Mouse (Mus musculus) urinary bladder, adult 18-20 months (tissue): ENCODE results near the gene Clmn.
"Not testable (repeated sequence)": the region's sequence is repeated elsewhere in the genome, so short reads cannot be mapped to it uniquely, and the experiment has no call there.

Experiments
- DNase-seq, 2 experiments: peaks; one replicate each; pipeline ENCODE4 v3.0.0; 2022; ENCODE audit warnings: low spot score in 2 of 2, mixed read lengths in 2 of 2

The Clmn gene

DNA sequence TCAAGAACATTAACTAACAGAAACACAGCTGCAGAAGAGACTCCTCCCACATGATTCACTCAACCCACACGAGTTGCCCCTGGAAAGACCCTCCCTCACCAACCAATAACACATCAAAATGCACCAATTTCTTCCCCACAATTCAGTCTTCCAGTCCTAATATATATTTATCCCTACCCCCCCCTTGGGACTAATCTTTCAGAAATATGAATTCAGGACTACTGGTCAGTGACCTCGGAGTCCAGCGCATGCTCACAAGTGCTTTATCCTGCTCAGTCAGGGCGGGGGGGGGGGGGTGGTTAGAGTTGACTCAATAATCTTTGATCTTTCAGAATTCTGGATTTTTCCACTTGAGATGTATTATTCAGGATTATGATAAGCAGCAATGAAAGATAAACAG lies 111.2 kb downstream of the Clmn start:
- no peak for DNase-seq

DNA sequence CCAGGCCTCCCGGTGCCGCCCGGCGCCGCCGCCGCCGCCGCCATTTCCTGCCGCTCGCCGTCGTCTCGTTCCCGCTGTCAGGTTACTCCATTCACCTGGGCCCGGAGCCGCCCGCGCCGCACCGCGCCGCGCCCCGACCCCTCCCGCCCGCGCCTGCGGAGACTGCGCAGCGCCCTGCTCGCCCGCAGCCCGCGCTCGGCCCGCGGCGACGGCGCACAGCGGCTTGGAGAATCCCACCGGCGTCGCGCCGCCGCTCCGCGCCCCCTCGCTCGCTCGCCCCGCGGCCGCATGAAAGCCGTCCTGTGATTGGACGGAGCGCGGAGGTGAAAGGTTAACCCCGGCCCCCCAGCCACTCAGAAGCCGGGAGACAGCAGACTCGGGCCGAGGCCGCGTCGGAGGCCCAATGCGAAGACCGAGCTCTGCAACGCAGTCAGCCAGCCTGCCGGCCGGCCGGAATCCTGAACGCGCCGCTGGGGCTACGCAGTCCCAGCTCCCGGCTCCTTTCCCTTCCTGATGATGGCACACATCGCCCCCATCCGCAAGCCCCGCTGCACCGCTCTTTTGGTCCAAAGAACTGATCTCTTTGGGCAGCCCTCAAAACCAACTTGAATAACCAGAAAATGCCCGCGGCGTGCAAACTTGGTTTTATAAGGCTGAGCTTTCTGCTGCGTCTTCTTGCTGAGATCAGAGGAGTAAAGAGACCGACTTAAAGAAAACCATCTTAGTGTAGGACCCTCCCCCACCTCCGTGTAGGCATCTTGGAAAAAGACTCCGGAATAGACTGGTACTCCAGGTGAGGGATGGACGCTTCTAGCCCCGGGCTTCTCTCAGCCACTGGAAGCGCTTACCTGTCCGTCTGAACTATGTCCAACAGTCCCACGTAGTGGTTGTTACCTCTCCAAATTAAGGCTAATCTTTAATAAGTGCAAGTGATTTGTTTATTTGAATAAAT lies 112.8 kb downstream of the Clmn start, which contains the start of gene Dicer1:
Dicer1 (minus strand) TSS at position 139 of the 952 bp plus-strand sequence.
- DNase-seq = peak; percentile 95 to 99

DNA sequence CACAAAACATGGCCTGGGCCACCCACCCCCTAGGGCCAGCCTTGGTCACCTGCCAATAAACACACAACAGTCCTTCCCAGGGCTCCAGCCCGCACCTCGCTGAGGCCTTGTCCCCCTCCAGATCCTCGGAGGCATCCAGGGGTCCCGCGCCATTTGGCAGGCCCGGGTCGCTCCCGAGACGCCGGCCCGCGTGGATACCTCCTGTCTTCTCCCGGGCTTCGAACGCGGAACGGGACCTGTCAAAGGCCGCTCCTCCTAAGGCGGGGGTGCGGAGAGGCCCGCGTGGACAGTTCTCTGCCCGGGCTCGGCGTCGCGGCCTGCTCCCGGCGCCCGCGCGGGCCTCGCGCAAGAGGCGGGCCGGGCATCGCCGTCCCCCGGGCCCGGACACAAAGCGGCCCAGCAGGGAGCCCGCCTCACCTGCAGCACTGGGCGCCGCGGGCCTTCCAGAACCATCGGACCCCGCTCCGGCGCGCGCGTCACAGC lies 113.5 kb downstream of the Clmn start:
- peak; percentile 7 to 55 for DNase-seq

DNA sequence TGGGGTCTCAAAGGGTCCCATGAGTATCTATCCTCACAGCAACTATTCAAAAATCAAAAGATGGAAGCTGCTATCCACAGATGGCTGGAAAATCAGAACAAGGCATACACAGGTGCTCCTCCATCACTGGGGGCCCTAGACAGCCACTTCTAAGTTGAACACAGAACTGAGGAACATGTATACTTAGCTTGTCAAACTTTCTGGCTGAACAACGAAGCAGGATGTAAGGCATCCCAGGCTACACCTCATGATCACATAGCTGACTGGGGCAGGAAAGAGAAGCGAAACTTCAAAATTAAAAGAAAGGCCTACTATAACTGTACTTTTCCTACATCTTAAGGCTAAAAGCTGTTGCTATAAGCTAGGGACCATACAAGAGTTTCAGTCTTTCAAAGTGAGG lies 115.9 kb downstream of the Clmn start:
- no peak for DNase-seq

DNA sequence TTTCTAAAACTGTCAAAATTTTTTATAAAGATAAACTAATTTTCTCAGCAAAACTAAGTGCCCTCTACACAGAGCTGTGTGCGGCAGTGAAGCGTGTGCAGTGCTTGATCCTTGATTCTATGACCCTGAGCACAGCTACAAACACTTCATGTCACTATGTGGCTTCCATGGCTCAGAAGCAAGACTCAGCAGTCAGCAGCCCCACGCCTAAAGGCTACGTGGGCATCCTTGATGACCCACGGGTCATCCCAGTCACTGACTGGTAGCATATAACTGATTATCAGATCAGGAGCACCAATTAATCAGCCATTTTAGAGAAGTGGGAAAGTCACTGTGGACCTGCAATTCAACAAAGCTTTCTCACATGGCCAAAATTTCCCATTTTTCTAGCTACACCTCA lies 117.6 kb downstream of the Clmn start:
- no peak for DNase-seq

DNA sequence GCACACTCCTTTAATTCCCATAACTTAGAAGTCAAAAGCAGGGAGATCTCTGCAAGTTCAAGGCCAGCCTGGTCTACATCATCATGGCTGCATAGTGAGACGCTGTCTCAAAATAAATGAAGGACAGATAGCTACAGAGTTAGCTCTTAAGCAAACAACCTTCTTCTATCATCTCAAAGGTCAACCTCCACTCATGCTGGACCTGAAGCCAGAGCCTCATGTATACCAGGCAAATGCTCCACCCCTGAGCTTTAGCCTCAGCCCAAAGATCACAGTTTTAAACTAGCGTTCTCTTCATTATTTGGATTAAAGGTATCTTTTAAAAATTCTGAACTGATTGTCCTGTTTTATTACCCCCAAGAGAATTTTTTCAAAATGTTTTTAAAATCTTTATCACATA lies 118.3 kb downstream of the Clmn start:
- DNase-seq = no peak

DNA sequence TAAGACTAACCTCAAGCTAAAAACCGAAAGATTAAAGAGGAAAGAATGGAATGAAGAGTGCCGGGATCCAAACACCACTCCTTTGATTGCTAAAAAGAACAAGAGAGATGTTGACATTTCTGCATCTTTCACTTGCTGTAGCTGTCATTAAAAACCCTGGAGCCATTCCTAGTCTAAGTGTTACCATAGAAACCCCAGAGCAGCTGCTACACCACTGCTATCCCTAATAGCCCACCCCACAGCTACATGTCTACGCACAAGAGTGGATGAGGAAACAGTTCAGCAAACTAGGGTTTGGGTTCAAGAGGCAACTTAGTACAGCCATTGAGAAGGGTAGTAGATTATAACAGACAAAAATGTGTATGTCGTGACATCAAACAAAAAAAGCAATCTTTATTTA lies 121.2 kb downstream of the Clmn start:
- no peak for DNase-seq

DNA sequence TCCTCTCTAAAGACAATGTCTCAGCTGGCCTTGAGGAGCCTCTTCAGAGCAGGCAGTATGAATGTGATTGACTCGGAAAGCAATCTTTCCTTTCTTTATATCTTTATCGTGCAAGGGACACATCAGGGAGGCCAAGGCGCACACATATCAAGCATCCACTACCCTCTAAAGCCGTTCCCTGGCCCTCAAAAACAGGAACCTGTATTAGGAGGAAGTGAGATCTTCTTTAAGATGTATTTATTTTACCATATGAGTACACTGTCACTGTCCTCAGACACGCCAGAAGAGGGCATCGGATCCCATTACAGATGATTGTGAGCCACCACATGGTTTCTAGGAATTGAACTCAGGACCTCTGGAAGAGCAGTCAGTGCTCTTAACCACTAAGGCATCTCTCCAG lies 122.6 kb downstream of the Clmn start:
- DNase-seq = no peak

DNA sequence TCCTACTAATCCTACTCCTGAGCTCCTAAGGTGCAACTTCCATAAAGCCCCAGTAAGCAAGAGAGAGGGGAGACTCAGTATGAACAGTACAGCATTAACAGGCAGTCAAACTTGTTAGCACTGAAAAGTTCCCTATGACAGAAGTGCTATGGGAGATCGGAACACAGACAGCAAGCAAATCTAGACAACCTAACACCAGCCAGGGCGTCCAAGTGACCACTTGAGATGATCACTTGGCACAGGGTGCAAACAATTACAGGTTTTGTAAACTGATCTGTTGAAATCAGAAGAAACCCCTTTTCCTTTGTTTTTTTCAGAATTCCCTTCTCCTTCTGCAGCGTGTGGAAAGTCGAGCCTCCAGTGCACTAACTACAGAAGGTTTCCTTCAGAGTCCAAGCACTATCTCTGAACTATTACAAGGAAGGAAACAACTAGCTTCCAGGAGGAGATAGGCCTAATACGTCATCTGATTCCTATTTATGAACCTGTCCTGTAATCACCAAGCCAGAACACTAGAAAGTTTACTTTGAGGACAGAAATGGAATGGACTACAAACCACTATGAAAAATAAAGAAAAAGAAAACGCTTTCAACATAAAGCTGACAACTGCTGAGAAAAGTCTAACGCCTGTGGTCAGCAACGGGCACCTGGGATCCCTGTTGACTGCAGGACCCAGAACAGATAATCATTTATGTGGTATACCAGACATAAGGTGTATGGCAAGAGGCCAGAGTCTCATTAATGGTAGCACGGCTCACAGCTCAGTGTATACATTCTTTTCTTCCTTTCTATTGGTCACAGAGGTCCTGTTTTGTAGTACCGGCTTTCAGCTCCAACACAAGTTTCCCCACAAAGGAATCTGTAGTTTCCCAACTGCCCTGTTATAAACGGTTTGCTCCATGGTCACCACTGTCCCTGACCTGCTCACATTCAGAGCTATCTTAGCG lies 123.8 kb downstream of the Clmn start:
- DNase-seq = no peak

DNA sequence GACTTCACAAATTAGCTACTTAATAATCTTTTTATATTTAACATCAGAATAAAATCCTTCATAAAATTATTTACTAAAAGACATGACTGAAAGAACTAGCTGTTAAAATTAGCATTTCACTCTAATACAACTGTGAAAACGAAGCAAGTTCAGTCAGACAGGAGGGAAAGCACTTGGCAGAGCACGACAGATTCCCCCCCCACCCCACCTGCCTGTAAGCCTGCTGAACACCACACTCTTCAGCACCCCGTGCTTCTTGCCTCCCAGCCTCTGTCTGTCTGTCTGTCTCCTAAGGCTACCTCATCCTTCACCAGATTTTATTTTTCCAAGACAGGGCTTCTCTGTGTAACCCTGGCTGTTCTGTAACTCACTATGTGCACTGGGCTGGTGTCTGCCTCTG lies 125.9 kb downstream of the Clmn start:
- DNase-seq = no peak

DNA sequence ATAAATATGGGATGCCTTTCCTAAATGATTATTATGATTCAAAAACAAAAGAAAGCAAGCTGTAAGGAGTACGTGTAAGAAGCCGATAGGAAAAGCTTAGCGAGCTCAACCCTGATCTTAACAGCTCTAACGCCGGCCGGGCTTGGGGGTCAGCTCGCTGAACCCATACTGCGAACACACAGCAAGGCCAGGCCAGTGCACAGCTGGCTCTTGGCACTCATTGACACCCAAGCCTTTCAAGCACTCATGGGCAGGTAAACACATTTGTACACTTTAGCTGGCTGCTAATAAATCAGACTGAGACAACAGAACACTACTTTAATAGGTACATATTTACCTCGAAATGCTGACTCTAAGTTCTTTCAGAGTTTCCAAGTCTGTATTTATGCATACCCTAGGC lies 126.4 kb downstream of the Clmn start:
- DNase-seq = no peak

DNA sequence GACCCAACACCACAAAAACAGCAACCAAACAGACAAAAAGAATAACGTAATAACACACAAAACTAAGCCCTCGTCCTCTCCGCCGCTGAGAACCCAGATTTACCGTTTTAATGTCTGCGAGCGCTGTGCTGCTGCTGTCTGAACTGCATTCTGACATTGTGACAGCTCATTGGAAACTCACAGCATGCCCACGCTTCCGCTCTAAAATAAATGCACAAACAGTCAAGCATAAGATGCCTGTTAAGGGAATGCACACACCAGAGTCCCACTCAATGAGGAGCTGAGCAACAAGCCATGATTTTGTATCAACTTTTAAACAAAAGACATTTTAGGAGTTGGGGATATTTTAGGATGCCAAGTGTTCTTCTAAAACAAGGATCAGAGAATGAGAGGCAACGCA lies 127.2 kb downstream of the Clmn start:
- DNase-seq = no peak

DNA sequence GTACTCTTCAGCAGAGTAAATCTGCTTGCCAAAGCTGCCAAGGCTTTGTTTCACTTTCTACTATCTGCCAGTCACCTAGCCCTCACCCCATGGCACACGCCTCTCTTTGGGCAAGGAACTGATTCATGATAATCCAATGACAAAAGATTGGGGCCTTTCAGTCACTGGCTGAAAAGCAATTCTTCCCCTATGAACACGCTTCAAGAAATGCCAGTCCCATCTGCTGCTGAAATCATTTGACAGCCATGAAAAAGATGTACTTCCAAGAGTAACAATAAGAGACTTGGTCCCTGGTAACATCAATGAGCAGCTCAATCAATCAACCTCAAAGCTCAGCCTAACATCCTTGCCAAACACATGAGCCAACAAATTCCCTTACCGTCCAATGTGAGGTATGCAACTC lies 128.9 kb downstream of the Clmn start:
- DNase-seq = no peak

DNA sequence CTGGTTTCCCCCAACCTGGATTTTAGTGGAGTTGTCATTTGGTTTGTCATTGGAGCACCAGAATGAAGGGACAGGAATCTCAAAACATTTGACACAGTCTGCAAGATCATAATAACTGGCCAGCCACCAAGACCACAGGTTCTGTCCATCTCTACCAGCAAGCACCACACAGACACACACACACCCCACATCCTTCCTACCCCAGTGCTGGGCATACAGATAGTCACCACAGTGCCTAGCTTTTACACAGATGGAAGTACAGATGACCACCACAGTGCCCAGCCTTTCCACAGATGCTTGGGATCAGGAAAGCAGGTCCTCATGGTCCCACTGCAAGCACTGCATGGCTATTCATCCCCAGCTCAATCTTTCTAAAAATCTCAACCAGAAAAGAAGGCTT lies 131.7 kb downstream of the Clmn start:
- DNase-seq = no peak

DNA sequence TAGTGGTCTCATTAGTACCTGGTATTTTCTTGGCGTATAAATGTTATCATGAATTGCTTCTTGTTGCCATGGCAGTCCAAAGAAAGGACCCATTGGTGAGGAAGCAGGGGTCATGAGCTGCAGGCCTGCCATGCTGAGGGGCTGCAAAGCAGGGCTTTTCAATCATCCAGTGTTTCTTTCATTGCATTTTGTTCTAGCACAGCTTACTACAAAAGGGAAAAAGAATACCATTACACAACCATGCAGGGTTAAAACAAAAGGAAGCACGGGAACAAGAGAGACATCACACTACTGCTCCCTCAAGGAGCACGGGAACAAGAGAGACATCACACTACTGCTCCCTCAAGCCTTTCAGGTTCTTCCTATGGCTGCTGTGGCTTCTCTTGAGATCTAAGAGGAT lies 133.1 kb downstream of the Clmn start:
- DNase-seq = no peak

DNA sequence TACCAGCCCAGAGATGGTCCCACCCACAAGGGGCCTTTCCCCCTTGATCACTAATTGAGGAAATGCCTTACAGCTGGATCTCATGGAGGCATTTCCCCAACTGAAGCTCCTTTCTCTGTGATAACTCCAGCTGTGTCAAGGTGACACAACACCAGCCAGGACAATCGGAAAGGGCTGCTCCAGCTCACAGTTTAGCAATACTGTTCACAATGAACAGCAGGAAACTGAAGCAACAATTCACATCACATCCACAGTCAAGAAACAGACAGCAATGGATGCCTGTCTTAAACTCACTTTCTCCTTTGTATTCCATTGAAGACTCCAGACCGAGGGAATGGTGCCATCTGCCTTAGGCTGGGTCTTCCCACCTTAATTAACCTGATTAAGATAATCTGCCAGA lies 138.4 kb downstream of the Clmn start:
- not testable (repeated sequence) for DNase-seq

DNA sequence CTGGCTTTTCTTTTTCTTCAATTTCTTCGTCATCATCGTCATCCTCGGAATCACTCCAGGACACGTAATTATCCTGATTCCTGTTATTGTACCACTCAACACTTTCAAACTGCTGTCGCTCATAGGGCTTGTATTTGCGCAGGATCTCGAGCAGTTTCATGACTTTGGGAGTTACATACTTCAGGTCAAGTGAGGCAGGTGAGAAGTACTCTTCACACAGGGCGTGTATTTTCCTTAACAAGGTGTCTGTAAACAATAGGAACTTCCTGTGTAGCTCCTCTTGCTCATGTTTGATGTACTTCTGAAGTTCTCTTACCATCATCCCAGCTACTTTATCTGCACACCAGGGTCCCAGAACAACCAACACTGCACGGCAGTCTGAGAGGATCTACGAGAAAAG lies 142.8 kb downstream of the Clmn start:
- no peak for DNase-seq

DNA sequence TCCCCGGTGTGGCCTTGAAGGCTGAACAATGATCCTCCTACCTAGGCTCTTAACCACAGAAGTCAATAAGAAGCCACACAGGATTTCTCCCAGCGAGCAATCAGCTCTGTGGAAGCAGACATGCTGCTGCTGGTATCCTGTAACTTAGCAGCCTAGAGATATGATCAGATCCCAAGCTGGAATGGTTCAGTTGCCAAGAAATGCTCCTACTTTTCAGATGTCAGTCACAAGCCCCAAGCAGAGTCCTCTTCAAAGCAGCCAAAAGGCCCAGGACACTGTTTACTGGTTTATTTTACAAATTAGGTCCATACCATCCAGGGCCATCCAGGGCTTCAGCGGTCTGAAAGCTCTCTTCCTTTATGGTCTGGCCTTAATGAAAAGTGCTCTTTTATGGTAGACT lies 143.9 kb downstream of the Clmn start:
- DNase-seq = no peak

DNA sequence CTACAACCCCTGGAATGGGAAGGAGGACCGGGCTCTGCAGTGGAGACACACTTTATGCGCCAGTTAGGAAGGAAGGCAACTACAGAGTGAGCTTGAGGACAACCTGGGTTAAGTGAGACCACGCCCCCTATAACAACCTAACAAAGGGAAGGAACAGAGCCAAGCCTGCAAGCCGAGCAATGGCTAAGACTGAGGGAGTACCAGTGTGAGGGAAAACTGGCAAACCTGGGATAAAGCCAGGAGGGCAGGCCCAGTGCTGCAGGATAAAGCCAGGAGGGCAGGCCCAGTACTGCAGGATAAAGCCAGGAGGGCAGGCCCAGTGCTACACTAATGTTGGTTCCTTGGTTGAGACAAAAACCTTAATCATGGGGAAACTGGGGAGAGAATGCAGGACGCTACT lies 145.9 kb downstream of the Clmn start:
- no peak for DNase-seq

DNA sequence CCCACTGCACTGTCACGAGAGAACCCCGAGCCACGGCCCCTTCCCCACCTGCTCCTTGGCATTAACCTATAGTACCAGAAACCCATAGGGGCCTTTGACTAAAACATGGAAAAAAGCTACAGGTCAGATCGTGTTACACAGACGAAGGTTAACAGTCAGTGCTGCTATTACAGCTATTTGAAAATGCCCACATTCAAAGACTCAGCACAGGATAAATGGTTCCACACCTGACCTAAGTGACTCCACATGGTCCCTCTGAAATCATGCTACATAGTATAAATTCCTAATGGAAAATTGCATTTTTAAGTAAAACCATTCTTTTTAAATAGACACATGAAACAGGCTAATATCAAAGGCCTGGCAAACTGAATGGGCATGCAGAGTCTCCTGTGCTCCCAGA lies 148.5 kb downstream of the Clmn start:
- no peak for DNase-seq

DNA sequence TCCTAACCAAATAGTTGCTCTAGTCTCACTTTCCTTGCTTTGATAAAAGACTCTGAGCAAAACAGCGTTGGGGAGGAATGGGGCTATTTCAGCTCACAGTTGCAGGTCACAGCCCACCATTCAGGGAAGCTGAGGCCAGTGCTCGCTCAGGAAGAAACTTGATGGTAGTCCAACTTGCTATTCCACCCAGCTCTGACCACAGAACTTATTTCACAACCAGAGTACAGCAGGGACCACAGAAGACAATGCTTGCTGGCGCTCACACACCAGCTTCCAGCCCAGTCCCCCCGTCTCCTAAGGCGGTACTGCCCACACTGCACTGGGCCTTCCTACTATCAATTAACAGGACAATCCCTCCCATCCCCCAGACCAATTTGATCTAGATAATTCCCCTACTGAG lies 149.4 kb downstream of the Clmn start:
- no peak for DNase-seq
